In the genomic region with DNA sequence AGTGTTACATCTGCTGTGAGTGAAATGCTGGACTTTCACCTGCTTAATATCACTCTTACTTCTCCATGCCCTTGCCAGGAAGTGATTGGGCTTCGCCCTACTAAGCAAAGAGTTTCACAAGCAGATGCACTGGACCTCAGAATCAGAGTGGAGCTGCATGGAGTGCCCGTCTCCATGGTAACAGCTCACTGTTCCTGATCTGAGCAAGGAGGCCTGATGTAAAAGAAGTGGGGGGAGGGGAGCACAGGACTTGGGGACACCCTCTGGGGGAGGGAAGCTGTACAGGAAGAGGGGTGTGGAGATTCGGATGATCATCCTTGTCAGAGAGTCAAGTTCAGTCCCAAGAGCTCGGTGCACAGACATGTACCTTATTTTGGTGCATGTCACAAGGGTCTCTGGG, we compare ENCODE assay signal across 18 mouse cellular contexts.
DNase-seq lines count a peak whose midpoint lies in the region; ATAC-seq and TF ChIP-seq lines count a peak whose summit lies in the region.
"Had no signal": no experiment of that assay in that cellular context is flagged by ENCODE, and none has a peak within 500 bp of the region (broad histone marks: within the 10 kb centered on the region; RNA-seq: fewer than 3 reads in every experiment).

No protein-coding gene starts in this region.

- ATAC-seq in hindbrain, postnatal 0 days = peak; percentile 47; the same call in 1 of the 2 replicates
- no peak for ATAC-seq in hindbrain, embryonic 14.5 days (ENCODE audit: low FRiP score)
- ATAC-seq in midbrain, embryonic 14.5 days (ENCODE audit: low FRiP score, low TSS enrichment) = no peak
- no peak for ATAC-seq in midbrain, postnatal 0 days (ENCODE audit: low FRiP score)
- ATAC-seq: intestine, embryonic 15.5 days had no signal

- no peaks in the 10 kb centered on the region for H3K9me3 ChIP-seq in hindbrain, postnatal 0 days (ENCODE audit: low read length)
- H3K9me3 ChIP-seq in hindbrain, embryonic 14.5 days (ENCODE audit: control insufficient read depth, low read length) = peaks cover 4% of the 10 kb centered on the region; the same call in 1 of the 2 replicates
- H3K9me3 ChIP-seq in midbrain, embryonic 14.5 days (ENCODE audit: control insufficient read depth, low read length) = no peaks in the 10 kb centered on the region
- no peaks in the 10 kb centered on the region for H3K9me3 ChIP-seq in midbrain, embryonic 10.5 days (replicated peaks)
- no peaks in the 10 kb centered on the region for H3K9me3 ChIP-seq in midbrain, postnatal 0 days (ENCODE audit: low read length)
- no peaks in the 10 kb centered on the region for H3K9me3 ChIP-seq in heart, embryonic 10.5 days
- H3K9me3 ChIP-seq: embryonic facial prominence, embryonic 12.5 days; intestine, embryonic 15.5 days; limb, embryonic 15.5 days had no signal

- H3K27ac ChIP-seq in hindbrain, postnatal 0 days = no peak overlapping the region
- H3K27ac ChIP-seq in hindbrain, embryonic 14.5 days = no peak overlapping the region
- no peak overlapping the region for H3K27ac ChIP-seq in midbrain, embryonic 14.5 days (replicated peaks; ENCODE audit: low read depth, low read length)
- no peak overlapping the region for H3K27ac ChIP-seq in midbrain, embryonic 10.5 days (replicated peaks)
- no peak overlapping the region for H3K27ac ChIP-seq in midbrain, postnatal 0 days (ENCODE audit: low read depth, low read length)
- H3K27ac ChIP-seq in heart, embryonic 10.5 days = no peak overlapping the region
- H3K27ac ChIP-seq: embryonic facial prominence, embryonic 12.5 days; intestine, embryonic 15.5 days; limb, embryonic 15.5 days had no signal

- no peak overlapping the region for H3K4me3 ChIP-seq in hindbrain, postnatal 0 days (ENCODE audit: low read length)
- no peak overlapping the region for H3K4me3 ChIP-seq in hindbrain, embryonic 14.5 days (replicated peaks; ENCODE audit: low read length)
- H3K4me3 ChIP-seq in midbrain, embryonic 14.5 days (replicated peaks; ENCODE audit: low read depth, low read length) = no peak overlapping the region
- H3K4me3 ChIP-seq in midbrain, embryonic 10.5 days = no peak overlapping the region
- no peak overlapping the region for H3K4me3 ChIP-seq in midbrain, postnatal 0 days (ENCODE audit: low read depth, low read length)
- H3K4me3 ChIP-seq in heart, embryonic 10.5 days = no peak overlapping the region
- H3K4me3 ChIP-seq: embryonic facial prominence, embryonic 12.5 days; intestine, embryonic 15.5 days; limb, embryonic 15.5 days had no signal

- no peak overlapping the region for H3K4me2 ChIP-seq in hindbrain, postnatal 0 days (ENCODE audit: low read depth, low read length)
- no peak overlapping the region for H3K4me2 ChIP-seq in hindbrain, embryonic 14.5 days (replicated peaks)
- H3K4me2 ChIP-seq in midbrain, embryonic 14.5 days (ENCODE audit: low read length) = no peak overlapping the region
- no peak overlapping the region for H3K4me2 ChIP-seq in midbrain, postnatal 0 days (ENCODE audit: low read depth, low read length, poor library complexity, severe bottlenecking)
- H3K4me2 ChIP-seq: embryonic facial prominence, embryonic 12.5 days; heart, embryonic 11.5 days; intestine, embryonic 15.5 days; limb, embryonic 15.5 days had no signal

- no peaks in the 10 kb centered on the region for H3K27me3 ChIP-seq in hindbrain, postnatal 0 days (ENCODE audit: insufficient read depth, low read length)
- no peaks in the 10 kb centered on the region for H3K27me3 ChIP-seq in hindbrain, embryonic 14.5 days (ENCODE audit: control insufficient read depth, insufficient read depth, low read length)
- H3K27me3 ChIP-seq in midbrain, embryonic 14.5 days (ENCODE audit: control insufficient read depth, insufficient read depth, low read length) = no peaks in the 10 kb centered on the region
- no peaks in the 10 kb centered on the region for H3K27me3 ChIP-seq in midbrain, embryonic 10.5 days (ENCODE audit: low read depth, poor library complexity, severe bottlenecking)
- no peaks in the 10 kb centered on the region for H3K27me3 ChIP-seq in midbrain, postnatal 0 days (ENCODE audit: insufficient read depth, low read length)
- H3K27me3 ChIP-seq in heart, embryonic 10.5 days (ENCODE audit: insufficient read depth, poor library complexity, severe bottlenecking) = no peaks in the 10 kb centered on the region
- H3K27me3 ChIP-seq: embryonic facial prominence, embryonic 12.5 days; intestine, embryonic 15.5 days; limb, embryonic 15.5 days had no signal

- H3K9ac ChIP-seq in hindbrain, postnatal 0 days (replicated peaks; ENCODE audit: low read length) = no peak overlapping the region
- no peak overlapping the region for H3K9ac ChIP-seq in hindbrain, embryonic 14.5 days
- no peak overlapping the region for H3K9ac ChIP-seq in midbrain, embryonic 14.5 days (replicated peaks; ENCODE audit: low read length)
- no peak overlapping the region for H3K9ac ChIP-seq in midbrain, postnatal 0 days (replicated peaks; ENCODE audit: low read length, poor library complexity, severe bottlenecking)
- H3K9ac ChIP-seq: embryonic facial prominence, embryonic 12.5 days; intestine, embryonic 15.5 days; limb, embryonic 15.5 days had no signal

- DNase-seq in cerebellum, postnatal 14 days = peak; percentile 32 to 47
- DNase-seq in cerebellum, adult 11 months = no peak
- peak; percentile 65 for DNase-seq in hindbrain, postnatal 0 days (ENCODE audit: low spot score)
- DNase-seq in hindbrain, embryonic 14.5 days (ENCODE audit: low spot score) = no peak
- peak; percentile 62 for DNase-seq in midbrain, embryonic 14.5 days
- DNase-seq in midbrain, embryonic 10.5 days (ENCODE audit: low spot score) = no peak
- peak; percentile 65 for DNase-seq in midbrain, postnatal 0 days (ENCODE audit: low spot score)
- DNase-seq in heart, embryonic 10.5 days (ENCODE audit: low spot score) = no peak
- DNase-seq: adrenal gland, adult 2 months; cerebellum, adult 11-12 months; gastrocnemius, postnatal 36 days; kidney, postnatal 4 days; lung, postnatal 14 days; thymus, postnatal 4 days had no signal

- 73% methylated on average over 4 of the region's 4 CpGs for WGBS in hindbrain, postnatal 0 days
- WGBS in hindbrain, embryonic 14.5 days = 88% methylated on average over 4 of the region's 4 CpGs
- WGBS in midbrain, embryonic 14.5 days = 75% methylated on average over 4 of the region's 4 CpGs
- 86% methylated on average over 4 of the region's 4 CpGs for WGBS in midbrain, embryonic 10.5 days
- WGBS in midbrain, postnatal 0 days = 77% methylated on average over 4 of the region's 4 CpGs
- WGBS in heart, embryonic 10.5 days = 80% methylated on average over 4 of the region's 4 CpGs

- TF ChIP-seq CTCF in hindbrain, postnatal 0 days (IDR thresholded peaks at IDR 0.05; ENCODE audit: low read depth) = no peak
- TF ChIP-seq CTCF in midbrain, postnatal 0 days (IDR thresholded peaks at IDR 0.05) = no peak

- no peaks in the 10 kb centered on the region for H3K36me3 ChIP-seq in hindbrain, postnatal 0 days (ENCODE audit: insufficient read depth, low read length)
- H3K36me3 ChIP-seq in hindbrain, embryonic 14.5 days (replicated peaks; ENCODE audit: control insufficient read depth, insufficient read depth) = no peaks in the 10 kb centered on the region
- H3K36me3 ChIP-seq in midbrain, embryonic 14.5 days (ENCODE audit: control insufficient read depth, insufficient read depth, low read length) = no peaks in the 10 kb centered on the region
- H3K36me3 ChIP-seq in midbrain, embryonic 10.5 days = no peaks in the 10 kb centered on the region
- H3K36me3 ChIP-seq in midbrain, postnatal 0 days (ENCODE audit: insufficient read depth, low read length) = no peaks in the 10 kb centered on the region
- H3K36me3 ChIP-seq in heart, embryonic 10.5 days = no peaks in the 10 kb centered on the region
- H3K36me3 ChIP-seq: embryonic facial prominence, embryonic 12.5 days; intestine, embryonic 15.5 days; limb, embryonic 15.5 days had no signal

- no peaks in the 10 kb centered on the region for H3K4me1 ChIP-seq in hindbrain, postnatal 0 days (ENCODE audit: insufficient read depth, low read length)
- peaks cover 6% of the 10 kb centered on the region; the same call in 1 of the 2 replicates for H3K4me1 ChIP-seq in hindbrain, embryonic 14.5 days (replicated peaks; ENCODE audit: control insufficient read depth, insufficient read depth, low read length)
- H3K4me1 ChIP-seq in midbrain, embryonic 14.5 days (ENCODE audit: control insufficient read depth, insufficient read depth, low read length) = no peaks in the 10 kb centered on the region
- H3K4me1 ChIP-seq in midbrain, embryonic 10.5 days = peaks cover 5% of the 10 kb centered on the region
- H3K4me1 ChIP-seq in midbrain, postnatal 0 days (ENCODE audit: insufficient read depth, low read length) = peaks cover 6% of the 10 kb centered on the region; the same call in 1 of the 2 replicates
- no peaks in the 10 kb centered on the region for H3K4me1 ChIP-seq in heart, embryonic 10.5 days
- H3K4me1 ChIP-seq: embryonic facial prominence, embryonic 12.5 days; intestine, embryonic 15.5 days; limb, embryonic 15.5 days had no signal

Comparison
In these comparisons a context has a peak if more than half of its experiments do, and no peak if none do; other contexts are left out.
1. DNase-seq: peak in cerebellum, postnatal 14 days (2 of 2), hindbrain, postnatal 0 days (single experiment), midbrain, embryonic 14.5 days (single experiment) and midbrain, postnatal 0 days (single experiment); none in cerebellum, adult 11 months (single experiment), hindbrain, embryonic 14.5 days (single experiment), midbrain, embryonic 10.5 days (single experiment) and heart, embryonic 10.5 days (single experiment).